Mouse (Mus musculus): ENCODE measurements around the gene Map3k7cl.

The Map3k7cl gene

DNA sequence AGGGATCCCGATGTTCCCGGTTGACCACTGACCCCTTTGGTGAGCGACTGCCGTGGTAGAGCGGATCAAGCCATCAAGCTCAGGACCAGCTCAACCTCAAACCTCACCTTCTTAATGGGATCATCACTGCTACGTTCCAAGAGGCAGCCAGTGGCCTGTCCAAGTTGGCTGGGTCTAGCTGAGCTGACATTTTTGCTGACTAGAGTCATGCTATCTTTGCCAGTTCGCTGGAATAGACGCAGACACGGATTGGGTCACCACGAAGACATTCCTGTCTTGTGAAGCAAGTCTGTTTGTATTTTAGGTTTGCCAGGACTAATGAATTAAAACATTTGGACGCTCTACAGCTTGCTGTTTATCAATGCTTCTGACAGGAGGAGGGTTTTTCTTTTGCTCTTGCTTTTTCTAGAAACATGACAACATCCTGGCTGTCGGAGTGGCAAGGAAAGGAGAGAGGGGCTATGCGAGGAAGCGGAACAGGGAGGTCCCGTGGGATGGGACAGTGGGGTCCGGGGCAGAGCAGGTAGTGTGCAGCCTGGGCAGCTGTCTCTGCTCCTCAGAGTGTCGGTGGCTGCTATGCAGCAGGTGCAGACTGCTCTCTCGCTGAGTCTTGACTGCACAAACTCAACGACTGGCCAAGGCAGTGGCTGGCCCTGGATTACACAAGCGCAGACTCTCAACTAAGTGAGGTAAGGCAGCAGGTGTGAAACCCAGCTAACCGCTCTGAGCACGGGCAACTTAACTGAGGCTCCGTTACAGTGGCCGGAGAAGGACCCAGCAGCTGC is at the start of gene Map3k7cl:
Gene Map3k7cl, plus strand, starts transcription at position 424 of the 785 bp plus-strand sequence.
- in situ Hi-C loops (cut with MseI, MboI): no loop called here

DNA sequence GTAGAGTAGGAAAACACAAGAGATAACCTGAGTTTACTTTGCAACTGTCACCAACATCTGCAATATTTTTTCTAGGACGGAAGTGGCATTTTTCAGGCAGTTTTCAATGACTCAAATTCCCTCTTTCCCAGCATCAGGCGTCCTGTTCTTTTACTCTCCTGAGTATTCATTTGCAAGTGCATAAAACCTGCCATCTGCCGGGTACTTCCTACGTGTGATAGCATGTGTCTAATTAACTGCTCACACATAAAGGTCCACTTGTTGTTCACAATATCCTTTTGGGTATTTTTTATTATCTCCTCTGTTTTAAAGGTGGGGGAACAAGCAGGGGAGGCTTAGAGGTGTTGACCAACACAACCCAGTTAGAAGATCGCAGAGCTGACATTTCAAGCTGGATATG is 41.4 kb upstream of the Map3k7cl start:
- in situ Hi-C loops (cut with MseI, MboI): loop anchor here in 1 of 2 experiments (10.0 kb wide), 1 partner anchor 233 kb away; no protein-coding TSS in a partner anchor

DNA sequence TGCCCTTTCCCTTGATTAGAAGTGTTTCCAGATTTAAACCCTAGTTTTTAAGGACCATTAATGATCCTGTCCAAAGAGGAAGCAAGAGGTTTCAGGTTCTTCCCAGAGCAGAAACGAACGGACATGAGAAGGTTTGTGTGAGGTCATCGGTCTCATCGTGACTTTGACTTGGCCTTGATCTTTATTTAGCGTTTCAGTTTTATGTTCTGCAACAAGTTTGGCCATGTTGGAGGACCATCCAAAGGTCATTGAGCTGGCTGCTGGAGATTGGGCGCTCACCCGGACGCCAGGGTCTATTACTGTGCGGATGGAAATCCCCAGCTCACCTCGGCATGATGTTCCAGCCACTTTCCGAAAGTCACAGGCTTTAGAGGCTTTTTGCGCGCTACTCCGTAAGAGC is 40.8 kb upstream of the Map3k7cl start:
- in situ Hi-C loops (cut with MseI, MboI): loop anchor here in 1 of 2 experiments (10.0 kb wide), 1 partner anchor 232 kb away; no protein-coding TSS in a partner anchor

DNA sequence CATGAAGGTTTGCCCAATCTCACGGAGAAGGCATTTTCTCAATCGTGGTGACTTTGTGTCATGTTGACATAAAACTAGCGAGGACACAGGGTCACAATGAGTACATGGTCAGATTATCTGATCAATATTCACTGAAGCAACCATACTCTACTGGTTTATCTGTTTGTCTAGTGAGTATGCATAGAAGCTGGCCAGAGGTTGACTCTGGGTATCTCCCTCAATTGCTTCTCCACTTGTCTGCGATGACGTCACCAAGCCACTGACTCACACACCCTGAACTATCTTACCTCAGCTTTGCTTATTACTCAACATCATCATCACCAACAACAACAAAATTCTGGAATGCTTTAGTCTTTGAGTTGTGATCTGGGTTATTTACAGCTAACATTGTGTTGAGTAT is 28.9 kb upstream of the Map3k7cl start:
- in situ Hi-C loops (cut with MseI, MboI): loop anchor here in 1 of 2 experiments (10.0 kb wide), 1 partner anchor 221 kb away; no protein-coding TSS in a partner anchor

DNA sequence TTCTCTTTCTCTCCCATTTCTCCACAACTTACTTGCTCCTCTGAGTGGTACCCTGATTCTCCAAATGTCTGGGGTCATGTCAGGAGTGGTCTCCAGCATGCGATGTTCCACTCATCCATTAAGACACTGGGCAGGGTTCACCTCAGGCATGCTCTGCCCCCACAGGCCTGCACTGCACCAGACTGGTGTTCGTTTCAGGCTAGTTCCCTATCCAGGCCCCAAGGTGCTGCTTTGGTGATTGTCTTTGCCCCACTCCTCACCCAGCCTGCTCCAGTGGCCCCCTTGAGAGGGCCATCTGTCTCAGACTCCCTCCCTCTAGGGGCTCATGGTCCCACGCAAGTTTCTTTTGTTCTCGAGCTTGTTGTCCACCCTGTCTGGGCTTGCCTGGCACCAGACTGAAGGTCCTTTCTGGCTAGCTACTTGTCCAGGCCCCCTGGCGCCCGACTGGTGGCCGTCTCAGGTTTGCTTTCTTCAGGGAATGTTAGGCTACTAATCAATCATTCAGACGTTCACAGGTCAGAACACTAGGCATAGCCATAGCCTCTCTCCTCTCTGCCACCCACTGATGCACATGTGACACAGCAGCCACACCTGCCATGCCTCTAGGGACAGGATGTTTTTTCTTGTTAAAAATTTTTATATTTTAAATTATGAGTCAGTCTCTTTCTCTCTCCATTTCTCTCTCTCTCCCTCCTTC is 25.4 kb upstream of the Map3k7cl start:
- in situ Hi-C loops (cut with MseI, MboI): loop anchor here in 1 of 2 experiments (10.0 kb wide), 1 partner anchor 217 kb away; no protein-coding TSS in a partner anchor

DNA sequence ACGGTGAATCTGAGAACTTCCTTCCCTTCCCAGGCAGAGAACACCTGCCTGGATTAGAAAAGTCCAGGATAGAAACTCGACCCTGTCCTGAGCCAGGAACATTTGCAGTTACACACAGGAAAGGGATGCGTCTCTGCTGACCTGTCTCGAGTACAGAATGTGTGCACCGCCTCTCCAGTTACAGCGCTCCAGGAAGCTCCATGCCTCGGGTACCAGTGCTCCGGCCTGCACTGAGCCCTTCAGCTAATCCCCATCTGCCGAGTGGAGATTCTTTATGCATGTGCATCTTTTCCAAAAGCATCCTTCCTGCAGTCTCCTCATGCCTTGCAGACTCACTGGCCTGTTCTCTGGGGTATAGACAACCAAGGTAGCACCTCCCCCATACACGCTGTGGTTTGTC is 24.4 kb upstream of the Map3k7cl start:
- in situ Hi-C loops (cut with MseI, MboI): loop anchor here in 1 of 2 experiments (10.0 kb wide), 1 partner anchor 216 kb away; no protein-coding TSS in a partner anchor

DNA sequence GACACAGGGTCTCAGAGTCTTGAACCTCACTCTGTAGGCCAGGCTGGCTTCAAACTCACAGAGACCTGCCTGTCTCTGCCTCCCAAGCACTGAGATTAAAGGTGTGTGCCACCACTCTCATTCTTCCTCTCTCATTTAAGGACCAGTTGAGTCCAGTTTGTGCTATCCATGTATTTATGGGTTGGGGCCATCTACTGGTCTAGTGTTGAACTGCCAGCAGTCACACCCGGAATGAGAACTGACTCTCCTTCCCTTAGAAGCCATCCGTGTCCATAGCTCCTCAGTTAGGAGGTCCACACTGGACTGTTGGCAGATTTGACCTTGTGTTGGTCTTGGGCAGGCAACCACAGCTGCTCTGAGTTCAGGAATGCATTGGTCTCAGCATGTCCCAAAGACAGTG is 4.8 kb upstream of the Map3k7cl start:
- in situ Hi-C loops (cut with MseI, MboI): no loop called here

DNA sequence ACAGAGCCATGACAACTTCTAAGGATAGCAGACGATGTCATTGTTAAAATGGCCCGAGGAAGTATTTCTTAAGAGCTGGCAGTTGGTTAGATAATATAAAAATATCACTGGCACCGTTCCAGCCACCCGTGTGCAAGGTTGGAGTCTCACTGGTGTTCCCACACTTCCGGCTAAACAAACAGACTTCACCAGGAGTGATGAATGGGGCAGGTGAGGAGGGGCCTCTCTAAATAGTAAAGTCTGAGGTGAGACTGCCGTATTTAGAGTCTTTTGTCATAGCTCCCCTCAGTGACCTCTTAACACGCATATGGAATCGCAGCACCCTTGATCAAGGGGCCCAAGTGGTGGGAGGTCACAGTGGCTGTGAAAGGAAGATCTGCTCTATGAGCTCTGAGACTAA is 3.2 kb downstream of the Map3k7cl start:
- in situ Hi-C loops (cut with MseI, MboI): no loop called here

DNA sequence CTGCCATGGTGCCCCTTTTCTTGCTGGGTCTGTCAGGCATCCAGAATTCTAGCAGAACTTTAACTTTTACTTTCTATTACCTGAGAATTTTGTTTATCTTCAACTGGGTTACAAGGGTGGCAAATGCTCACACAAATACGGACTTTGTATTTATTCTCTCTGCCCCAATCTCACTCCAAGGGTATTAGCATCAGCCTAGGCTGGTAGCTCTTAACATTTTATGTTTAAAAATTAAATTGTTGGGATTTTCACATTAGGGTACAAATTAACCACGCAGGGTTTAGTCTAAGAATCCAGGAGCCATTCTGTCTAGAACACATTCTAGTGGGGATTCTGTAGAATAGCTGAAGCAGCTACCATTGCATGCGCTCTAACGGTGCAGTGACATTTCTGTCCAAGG is 8.4 kb downstream of the Map3k7cl start:
- in situ Hi-C loops (cut with MseI, MboI): no loop called here

DNA sequence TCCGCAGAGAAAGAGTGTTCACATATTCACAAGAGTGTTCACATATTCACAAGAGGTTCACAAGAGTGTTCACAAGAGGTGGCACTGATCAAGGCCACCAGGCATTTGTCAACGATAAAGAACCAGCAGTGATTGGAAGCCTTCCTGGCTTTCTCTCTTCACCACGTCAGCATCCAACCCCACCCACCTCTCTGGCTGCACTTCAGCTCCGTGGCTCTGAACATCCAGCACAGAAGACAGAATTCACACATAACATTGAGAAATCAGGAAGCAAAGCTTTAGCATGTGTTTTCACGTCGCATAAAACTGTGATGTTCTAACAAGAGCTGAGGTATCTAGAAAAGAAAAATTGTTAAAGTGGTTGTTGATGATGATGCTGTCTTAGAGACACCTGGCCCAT is 10.4 kb downstream of the Map3k7cl start:
- in situ Hi-C loops (cut with MseI, MboI): no loop called here

DNA sequence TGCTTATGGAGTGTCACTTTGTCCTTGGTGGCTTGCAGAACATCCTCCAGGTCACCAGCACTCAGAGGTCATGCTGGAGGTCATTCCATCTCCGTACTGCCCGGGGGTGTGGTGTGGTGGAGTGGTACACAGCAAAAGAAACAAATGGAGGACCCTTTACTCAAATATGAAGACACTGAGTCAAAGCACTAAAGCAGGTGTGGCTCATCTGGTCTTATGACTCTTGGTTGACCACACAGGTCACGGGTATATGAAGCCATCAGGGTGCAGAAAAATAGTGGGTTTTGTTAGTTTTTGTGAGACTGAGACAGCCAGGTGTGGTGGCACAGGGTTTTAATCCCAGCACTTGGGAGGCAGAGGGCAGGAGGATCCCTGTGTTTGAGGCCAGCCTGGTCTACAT is 11.4 kb downstream of the Map3k7cl start:
- in situ Hi-C loops (cut with MseI, MboI): no loop called here

DNA sequence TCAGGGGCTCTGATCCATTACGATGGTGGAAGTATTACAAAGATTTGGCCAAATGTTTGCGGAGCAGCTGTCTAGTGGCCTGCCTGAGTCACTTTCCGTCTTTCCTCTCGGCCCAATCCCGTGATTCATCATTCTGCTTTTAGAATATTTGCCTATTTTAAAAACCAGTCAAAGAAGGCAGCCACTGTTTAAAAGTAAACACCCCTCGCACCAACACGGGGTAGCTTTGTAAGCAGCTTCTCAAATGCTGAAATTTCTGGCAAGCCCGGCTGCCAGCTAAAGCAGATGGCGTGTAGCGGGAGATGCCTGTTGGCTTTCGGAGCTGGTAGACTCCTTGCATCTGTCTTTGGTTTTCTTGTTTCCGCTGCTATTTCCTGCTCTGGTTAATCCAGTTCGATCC is 14.4 kb downstream of the Map3k7cl start:
- in situ Hi-C loops (cut with MseI, MboI): no loop called here

DNA sequence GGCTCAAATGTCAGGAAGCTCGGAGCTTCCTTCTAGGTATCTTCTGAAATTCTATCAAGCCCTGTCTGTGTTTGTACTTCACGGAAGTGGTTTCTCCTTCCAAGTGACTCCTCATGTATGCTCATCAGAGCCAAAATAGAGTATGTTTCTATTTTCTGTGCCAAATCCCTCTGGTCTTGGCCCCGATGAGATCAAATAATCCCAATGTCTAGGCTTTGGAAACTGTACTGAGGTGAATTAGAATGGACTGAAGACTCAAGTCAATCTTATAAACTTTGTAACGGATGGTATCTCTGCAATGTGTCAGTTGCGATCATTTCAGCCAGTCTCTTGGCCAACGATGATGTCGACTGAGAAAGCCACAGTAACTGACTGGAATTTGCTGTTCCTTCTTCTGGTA is 15.1 kb downstream of the Map3k7cl start:
- in situ Hi-C loops (cut with MseI, MboI): no loop called here

DNA sequence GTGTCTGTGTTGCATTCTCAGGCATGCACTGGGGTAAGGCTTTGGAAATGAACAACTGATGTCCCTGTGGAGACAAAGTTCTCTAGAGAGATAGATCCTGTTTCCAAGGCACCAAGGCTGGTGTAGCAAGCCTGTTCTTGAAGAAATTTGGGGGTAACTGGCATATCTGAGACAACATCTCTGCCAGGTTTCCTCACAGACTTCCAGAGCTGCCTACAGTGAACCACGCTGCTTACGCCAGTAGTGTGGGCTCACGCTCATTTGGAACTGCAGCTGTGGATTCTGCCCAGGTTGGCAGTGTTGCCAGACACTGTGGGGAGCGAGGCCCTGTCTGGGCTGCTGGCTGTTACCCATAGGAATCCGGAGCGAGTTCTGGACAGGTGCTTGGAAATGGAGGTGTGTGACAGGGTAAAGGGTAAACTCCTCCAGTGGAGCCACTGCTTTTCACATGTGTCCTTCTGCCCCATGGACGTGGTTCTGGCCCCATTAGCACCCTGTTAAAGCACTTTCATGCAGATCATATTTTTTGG is 16.5 kb downstream of the Map3k7cl start:
- in situ Hi-C loops (cut with MseI, MboI): no loop called here

DNA sequence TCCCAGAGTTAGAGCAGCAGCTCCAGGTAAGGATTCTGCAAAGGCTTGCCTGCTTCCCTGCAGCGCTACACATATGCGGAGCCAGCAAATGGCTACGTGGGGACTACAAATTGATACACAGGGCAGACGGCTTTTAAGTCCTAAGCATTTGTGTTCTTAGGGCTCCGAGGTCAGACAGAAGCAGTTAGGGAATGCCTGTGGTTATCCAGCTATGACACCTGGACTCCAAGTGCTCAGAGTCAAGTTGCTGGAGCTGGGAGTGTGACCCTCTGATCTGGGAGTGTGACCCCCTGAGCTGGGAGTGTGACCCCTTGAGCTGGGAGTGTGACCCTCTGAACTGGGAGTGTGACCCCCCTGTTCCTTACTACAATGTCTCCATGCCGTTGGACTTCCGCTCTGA is 17.2 kb downstream of the Map3k7cl start:
- in situ Hi-C loops (cut with MseI, MboI): no loop called here

DNA sequence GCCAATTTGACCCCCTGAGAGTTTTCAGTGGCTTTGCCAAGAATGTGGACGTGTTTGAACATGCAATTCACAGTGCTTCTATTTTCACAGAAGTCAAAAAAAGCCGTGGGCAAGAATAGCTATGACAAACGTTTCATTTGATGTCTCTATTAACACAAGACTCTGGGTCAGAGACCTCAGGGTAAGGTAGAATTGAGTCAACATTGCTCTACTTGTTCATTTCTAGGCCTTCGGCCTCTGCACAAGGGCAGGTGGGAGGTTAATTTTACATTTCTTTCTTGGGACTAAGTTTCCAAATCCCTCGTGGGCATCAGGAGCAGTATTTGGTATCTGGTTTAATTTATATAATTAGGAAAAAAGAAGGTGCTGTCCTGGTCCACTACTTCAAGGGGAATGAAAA is 20.3 kb downstream of the Map3k7cl start:
- in situ Hi-C loops (cut with MseI, MboI): no loop called here

DNA sequence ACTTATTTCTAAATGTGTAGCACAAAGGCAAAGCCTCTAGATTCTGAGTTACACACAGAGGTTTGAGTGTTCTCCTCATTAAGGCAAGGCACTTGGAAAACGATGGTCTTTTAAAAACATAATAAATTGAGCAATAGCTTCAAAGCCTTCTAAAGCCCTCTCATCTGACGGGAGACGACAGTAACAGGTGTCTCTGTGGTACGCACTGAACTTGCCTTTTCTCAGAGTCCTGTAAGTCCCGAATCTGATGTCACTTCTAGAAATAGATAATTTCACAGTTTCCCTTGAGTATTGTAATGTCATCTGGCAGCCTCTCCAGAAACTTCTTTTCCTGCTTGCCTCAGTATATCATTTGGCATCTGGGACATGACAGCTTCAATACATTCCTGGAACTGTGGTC is 21.0 kb downstream of the Map3k7cl start:
- in situ Hi-C loops (cut with MseI, MboI): no loop called here

DNA sequence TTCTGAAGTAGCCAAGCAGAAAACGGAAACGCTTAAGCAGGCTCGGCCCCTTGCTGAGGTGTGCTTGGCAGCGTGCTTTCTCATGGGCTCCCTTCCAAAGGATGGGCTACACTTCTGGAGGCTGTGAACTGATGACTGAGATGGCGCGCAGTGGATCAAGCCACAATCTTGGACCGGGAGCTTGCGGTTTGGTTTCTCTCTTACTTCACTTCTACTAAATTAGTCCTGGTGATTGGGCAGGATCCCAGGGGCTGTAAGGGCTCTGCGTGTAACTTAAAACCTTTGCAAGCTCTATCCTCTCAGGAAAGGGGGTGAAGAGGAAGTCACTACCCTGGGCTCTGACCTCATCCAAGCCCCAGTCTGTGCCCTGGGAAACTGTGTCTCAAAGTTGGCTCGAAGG is 22.5 kb downstream of the Map3k7cl start:
- in situ Hi-C loops (cut with MseI, MboI): no loop called here

DNA sequence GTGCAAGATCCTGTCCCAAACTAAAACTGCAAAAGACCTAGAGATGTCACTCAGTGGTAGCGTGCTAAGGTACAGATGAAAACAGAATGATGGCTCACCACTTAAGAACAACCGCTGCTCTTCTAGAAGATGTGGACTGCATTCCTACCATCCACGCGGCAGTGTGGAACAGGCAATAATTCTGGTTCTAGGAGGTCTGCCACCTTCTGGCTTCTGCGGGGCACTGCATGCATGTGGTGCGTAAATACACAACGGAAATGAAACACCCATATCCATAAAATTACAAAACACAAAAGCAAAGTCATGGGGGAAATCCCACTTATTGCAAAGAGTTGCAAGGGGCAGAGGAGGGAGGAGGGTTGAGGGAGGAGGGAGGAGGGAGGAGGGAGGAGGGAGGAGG is 25.8 kb downstream of the Map3k7cl start:
- in situ Hi-C loops (cut with MseI, MboI): no loop called here

DNA sequence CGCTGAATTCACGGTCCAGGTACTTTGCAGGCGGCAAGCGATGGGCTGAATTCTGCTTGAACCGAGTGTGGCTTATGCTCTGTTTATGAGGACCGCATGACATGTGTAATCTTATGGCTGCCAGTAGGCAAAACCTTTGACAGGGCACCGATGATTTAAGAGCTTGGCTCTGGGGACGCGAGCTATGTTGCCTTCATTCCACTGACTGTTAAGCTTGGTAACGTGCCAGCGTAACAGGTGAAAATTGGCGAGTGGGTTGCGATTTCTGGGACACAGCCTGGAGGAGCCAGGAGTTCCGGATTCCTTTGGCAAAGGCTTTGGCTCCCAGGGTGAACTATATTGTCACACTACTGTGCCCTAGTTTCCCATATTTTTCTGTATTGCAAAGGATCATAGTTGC is 26.3 kb downstream of the Map3k7cl start:
- in situ Hi-C loops (cut with MseI, MboI): no loop called here

DNA sequence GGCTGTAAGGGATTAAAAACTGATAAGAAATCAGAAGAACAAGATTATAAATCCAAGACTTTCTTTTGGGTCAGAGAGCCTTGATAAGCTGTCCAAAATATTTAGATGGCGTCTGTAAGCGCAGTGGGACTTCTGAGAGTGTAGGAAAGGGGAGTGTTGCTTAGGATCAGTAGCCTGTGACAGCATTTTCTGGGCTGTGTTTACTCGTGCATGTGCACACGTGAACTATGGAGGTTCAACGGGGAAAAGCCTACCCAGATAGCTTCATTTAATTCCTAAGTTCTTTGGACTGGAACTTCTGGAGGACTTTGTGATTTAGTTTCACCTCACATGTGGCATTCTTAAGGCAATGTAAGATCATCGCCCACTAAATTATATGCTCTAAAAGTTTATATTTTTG is 29.6 kb downstream of the Map3k7cl start:
- in situ Hi-C loops (cut with MseI, MboI): no loop called here

DNA sequence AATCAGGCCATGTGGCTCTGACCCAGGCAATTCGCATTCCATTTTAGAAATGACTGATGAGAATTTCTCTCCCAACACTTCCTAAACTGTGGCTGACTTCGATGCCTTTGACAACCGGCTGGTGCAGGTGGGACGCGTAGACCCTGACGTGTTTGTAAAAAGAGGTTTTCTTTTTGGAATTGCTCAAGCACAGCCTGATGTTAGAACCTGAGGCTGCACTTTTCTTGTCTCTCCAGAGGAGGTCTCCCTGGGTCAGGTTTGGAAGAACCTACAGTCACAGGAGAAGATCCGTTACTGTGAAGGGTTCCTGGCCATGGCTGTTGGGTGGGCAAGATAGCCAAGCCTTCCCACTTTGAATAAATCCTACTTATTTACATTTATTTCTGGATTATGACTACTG is 31.5 kb downstream of the Map3k7cl start:
- in situ Hi-C loops (cut with MseI, MboI): loop anchor here in 1 of 2 experiments (5.0 kb wide), 1 partner anchor 163 kb away; no protein-coding TSS in a partner anchor
